Mouse (Mus musculus): ENCODE results near the gene Fam20b. TPM values are rescaled to one million over a fixed set of nuclear protein-coding genes. Genes with fewer than 3 reads are reported as not detected.

Fam20b gene
- polyA plus RNA-seq, 1 experiment from 2014 or later, result 23.1 TPM

GRCm38 (mm10) chr1:156716681-156717080 lies 2.2 kb downstream of the Fam20b start:
- no peaks in the 10 kb centered on the region for H3K9me3 ChIP-seq (replicated peaks; ENCODE audit: control insufficient read depth, low read length)
- no peak overlapping the region for H3K27ac ChIP-seq (ENCODE audit: low read length)
- H3K9ac ChIP-seq (ENCODE audit: low read length), result no peak overlapping the region
- no peaks in the 10 kb centered on the region for H3K27me3 ChIP-seq (ENCODE audit: control insufficient read depth, insufficient read depth, low read length)
- H3K4me2 ChIP-seq (ENCODE audit: low read depth, low read length), result no peak overlapping the region
- H3K4me3 ChIP-seq (ENCODE audit: low read length), result no peak overlapping the region
- no peak for ATAC-seq (replicated peaks; ENCODE audit: extremely low read depth, insufficient read depth, low FRiP score)
- no peaks in the 10 kb centered on the region for H3K36me3 ChIP-seq (ENCODE audit: control insufficient read depth, insufficient read depth)
- 80% methylated on average over 6 of the region's 6 CpGs for WGBS
- peaks cover 8% of the 10 kb centered on the region for H3K4me1 ChIP-seq (ENCODE audit: control insufficient read depth, insufficient read depth, low read length)

- Histone ChIP-seq H3K4me2 (ENCODE audit: low read depth, low read length) (peak overlapping the region; percentile 32; the same call in 1 of the 2 replicates), H3K9ac (ENCODE audit: low read length) (0 out of 2 replicates have a peak overlapping the region, but pooled peaks have one; percentile 1)
These were observed 8.3 kb downstream of the Fam20b start for GRCm38 (mm10) chr1:156710472-156711098.

GRCm38 (mm10) chr1:156708672-156709071 lies 10.2 kb downstream of the Fam20b start:
- Histone ChIP-seq H3K4me1 (ENCODE audit: control insufficient read depth, insufficient read depth, low read length) (peaks cover 13% of the 10 kb centered on the region), H3K4me2 (ENCODE audit: low read depth, low read length) (no peak overlapping the region), H3K27me3 (ENCODE audit: control insufficient read depth, insufficient read depth, low read length) (no peaks in the 10 kb centered on the region), H3K9ac (ENCODE audit: low read length) (no peak overlapping the region), H3K9me3 (replicated peaks; ENCODE audit: control insufficient read depth, low read length) (no peaks in the 10 kb centered on the region), H3K27ac (ENCODE audit: low read length) (no peak overlapping the region), H3K36me3 (ENCODE audit: control insufficient read depth, insufficient read depth) (peaks cover 18% of the 10 kb centered on the region), H3K4me3 (ENCODE audit: low read length) (no peak overlapping the region)
- no peak for ATAC-seq (replicated peaks; ENCODE audit: extremely low read depth, insufficient read depth, low FRiP score)
- WGBS, result 91% methylated on average over 3 of the region's 3 CpGs

More at GRCm38 (mm10) chr1:156710472-156711098, 8.3 kb downstream of the Fam20b start:
- 30% methylated on average over 10 of the region's 10 CpGs for WGBS
- no peak overlapping the region for H3K4me3 ChIP-seq (ENCODE audit: low read length)
- H3K27me3 ChIP-seq (ENCODE audit: control insufficient read depth, insufficient read depth, low read length), result no peaks in the 10 kb centered on the region
- ATAC-seq (replicated peaks; ENCODE audit: extremely low read depth, insufficient read depth, low FRiP score), result peak; percentile 74; the same call in 1 of the 2 replicates
- H3K4me1 ChIP-seq (ENCODE audit: control insufficient read depth, insufficient read depth, low read length), result peaks cover 13% of the 10 kb centered on the region
- no peaks in the 10 kb centered on the region for H3K9me3 ChIP-seq (replicated peaks; ENCODE audit: control insufficient read depth, low read length)
- peaks cover 4% of the 10 kb centered on the region; the same call in 1 of the 2 replicates for H3K36me3 ChIP-seq (ENCODE audit: control insufficient read depth, insufficient read depth)
- peak overlapping the region; percentile 41 for H3K27ac ChIP-seq (ENCODE audit: low read length)

GRCm38 (mm10) chr1:156705696-156706285 lies 13.1 kb downstream of the Fam20b start:
- H3K27me3 ChIP-seq (ENCODE audit: control insufficient read depth, insufficient read depth, low read length), result no peaks in the 10 kb centered on the region
- H3K9ac ChIP-seq (ENCODE audit: low read length), result no peak overlapping the region
- H3K4me1 ChIP-seq (ENCODE audit: control insufficient read depth, insufficient read depth, low read length), result peaks cover 8% of the 10 kb centered on the region
- H3K27ac ChIP-seq (ENCODE audit: low read length), result no peak overlapping the region
- H3K36me3 ChIP-seq (ENCODE audit: control insufficient read depth, insufficient read depth), result peaks cover 35% of the 10 kb centered on the region
- 68% methylated on average over 10 of the region's 10 CpGs for WGBS
- ATAC-seq (replicated peaks; ENCODE audit: extremely low read depth, insufficient read depth, low FRiP score), result no peak
- H3K4me2 ChIP-seq (ENCODE audit: low read depth, low read length), result no peak overlapping the region
- H3K4me3 ChIP-seq (ENCODE audit: low read length), result no peak overlapping the region
- H3K9me3 ChIP-seq (replicated peaks; ENCODE audit: control insufficient read depth, low read length), result no peaks in the 10 kb centered on the region

GRCm38 (mm10) chr1:156703444-156703843 lies 15.4 kb downstream of the Fam20b start:
- WGBS, result 84% methylated on average over 4 of the region's 4 CpGs
- ATAC-seq (replicated peaks; ENCODE audit: extremely low read depth, insufficient read depth, low FRiP score), result no peak
- H3K4me2 ChIP-seq (ENCODE audit: low read depth, low read length), result no peak overlapping the region
- no peak overlapping the region for H3K27ac ChIP-seq (ENCODE audit: low read length)
- H3K27me3 ChIP-seq (ENCODE audit: control insufficient read depth, insufficient read depth, low read length), result no peaks in the 10 kb centered on the region
- no peak overlapping the region for H3K4me3 ChIP-seq (ENCODE audit: low read length)
- no peak overlapping the region for H3K9ac ChIP-seq (ENCODE audit: low read length)
- no peaks in the 10 kb centered on the region for H3K9me3 ChIP-seq (replicated peaks; ENCODE audit: control insufficient read depth, low read length)
- H3K36me3 ChIP-seq (ENCODE audit: control insufficient read depth, insufficient read depth), result peaks cover 45% of the 10 kb centered on the region
- H3K4me1 ChIP-seq (ENCODE audit: control insufficient read depth, insufficient read depth, low read length), result no peaks in the 10 kb centered on the region

- H3K4me1 ChIP-seq (ENCODE audit: control insufficient read depth, insufficient read depth, low read length), result no peaks in the 10 kb centered on the region
- H3K9me3 ChIP-seq (replicated peaks; ENCODE audit: control insufficient read depth, low read length), result peaks cover 1% of the 10 kb centered on the region; the same call in 1 of the 2 replicates
- no peaks in the 10 kb centered on the region for H3K27me3 ChIP-seq (ENCODE audit: control insufficient read depth, insufficient read depth, low read length)
- H3K4me3 ChIP-seq (ENCODE audit: low read length), result no peak overlapping the region
- H3K27ac ChIP-seq (ENCODE audit: low read length), result no peak overlapping the region
- no peak for ATAC-seq (replicated peaks; ENCODE audit: extremely low read depth, insufficient read depth, low FRiP score)
- WGBS, result 81% methylated on average over 7 of the region's 7 CpGs
- H3K4me2 ChIP-seq (ENCODE audit: low read depth, low read length), result no peak overlapping the region
- peaks cover 56% of the 10 kb centered on the region for H3K36me3 ChIP-seq (ENCODE audit: control insufficient read depth, insufficient read depth)
- no peak overlapping the region for H3K9ac ChIP-seq (ENCODE audit: low read length)
These were observed 16.7 kb downstream of the Fam20b start for GRCm38 (mm10) chr1:156702151-156702550.

- H3K36me3 ChIP-seq (ENCODE audit: control insufficient read depth, insufficient read depth), result peaks cover 43% of the 10 kb centered on the region
- H3K9me3 ChIP-seq (replicated peaks; ENCODE audit: control insufficient read depth, low read length), result no peaks in the 10 kb centered on the region
- H3K27ac ChIP-seq (ENCODE audit: low read length), result no peak overlapping the region
- no peak overlapping the region for H3K4me2 ChIP-seq (ENCODE audit: low read depth, low read length)
- H3K4me1 ChIP-seq (ENCODE audit: control insufficient read depth, insufficient read depth, low read length), result no peaks in the 10 kb centered on the region
- no peak overlapping the region for H3K4me3 ChIP-seq (ENCODE audit: low read length)
- no peak overlapping the region for H3K9ac ChIP-seq (ENCODE audit: low read length)
- H3K27me3 ChIP-seq (ENCODE audit: control insufficient read depth, insufficient read depth, low read length), result no peaks in the 10 kb centered on the region
- ATAC-seq (replicated peaks; ENCODE audit: extremely low read depth, insufficient read depth, low FRiP score), result no peak
- WGBS, result 74% methylated on average over 7 of the region's 7 CpGs
These were observed 32.7 kb downstream of the Fam20b start for GRCm38 (mm10) chr1:156686025-156686661.

- peaks cover 19% of the 10 kb centered on the region for H3K36me3 ChIP-seq (ENCODE audit: control insufficient read depth, insufficient read depth)
- no peak overlapping the region for H3K4me3 ChIP-seq (ENCODE audit: low read length)
- no peaks in the 10 kb centered on the region for H3K9me3 ChIP-seq (replicated peaks; ENCODE audit: control insufficient read depth, low read length)
- peaks cover under 1% of the 10 kb centered on the region for H3K4me1 ChIP-seq (ENCODE audit: control insufficient read depth, insufficient read depth, low read length)
- no peaks in the 10 kb centered on the region for H3K27me3 ChIP-seq (ENCODE audit: control insufficient read depth, insufficient read depth, low read length)
- no peak overlapping the region for H3K27ac ChIP-seq (ENCODE audit: low read length)
- no peak overlapping the region for H3K9ac ChIP-seq (ENCODE audit: low read length)
- H3K4me2 ChIP-seq (ENCODE audit: low read depth, low read length), result no peak overlapping the region
- 61% methylated on average over 9 of the region's 9 CpGs for WGBS
- ATAC-seq (replicated peaks; ENCODE audit: extremely low read depth, insufficient read depth, low FRiP score), result no peak
These were observed 39.3 kb downstream of the Fam20b start for GRCm38 (mm10) chr1:156679599-156679998.

- no peak overlapping the region for H3K4me2 ChIP-seq (ENCODE audit: low read depth, low read length)
- 80% methylated on average over 3 of the region's 3 CpGs for WGBS
- no peak overlapping the region for H3K4me3 ChIP-seq (ENCODE audit: low read length)
- H3K9ac ChIP-seq (ENCODE audit: low read length), result no peak overlapping the region
- peaks cover 15% of the 10 kb centered on the region for H3K36me3 ChIP-seq (ENCODE audit: control insufficient read depth, insufficient read depth)
- H3K9me3 ChIP-seq (replicated peaks; ENCODE audit: control insufficient read depth, low read length), result no peaks in the 10 kb centered on the region
- H3K4me1 ChIP-seq (ENCODE audit: control insufficient read depth, insufficient read depth, low read length), result peaks cover 9% of the 10 kb centered on the region
- no peak overlapping the region for H3K27ac ChIP-seq (ENCODE audit: low read length)
- ATAC-seq (replicated peaks; ENCODE audit: extremely low read depth, insufficient read depth, low FRiP score), result no peak
- no peaks in the 10 kb centered on the region for H3K27me3 ChIP-seq (ENCODE audit: control insufficient read depth, insufficient read depth, low read length)
These were observed 41.7 kb downstream of the Fam20b start for GRCm38 (mm10) chr1:156677230-156677629.
